Mouse (Mus musculus): Measurements from ENCODE around the gene Zfp688.
"Not testable (repeated sequence)": the region's sequence is repeated elsewhere in the genome, so short reads cannot be mapped to it uniquely, and the experiment has no call there.

The Zfp688 gene

DNA sequence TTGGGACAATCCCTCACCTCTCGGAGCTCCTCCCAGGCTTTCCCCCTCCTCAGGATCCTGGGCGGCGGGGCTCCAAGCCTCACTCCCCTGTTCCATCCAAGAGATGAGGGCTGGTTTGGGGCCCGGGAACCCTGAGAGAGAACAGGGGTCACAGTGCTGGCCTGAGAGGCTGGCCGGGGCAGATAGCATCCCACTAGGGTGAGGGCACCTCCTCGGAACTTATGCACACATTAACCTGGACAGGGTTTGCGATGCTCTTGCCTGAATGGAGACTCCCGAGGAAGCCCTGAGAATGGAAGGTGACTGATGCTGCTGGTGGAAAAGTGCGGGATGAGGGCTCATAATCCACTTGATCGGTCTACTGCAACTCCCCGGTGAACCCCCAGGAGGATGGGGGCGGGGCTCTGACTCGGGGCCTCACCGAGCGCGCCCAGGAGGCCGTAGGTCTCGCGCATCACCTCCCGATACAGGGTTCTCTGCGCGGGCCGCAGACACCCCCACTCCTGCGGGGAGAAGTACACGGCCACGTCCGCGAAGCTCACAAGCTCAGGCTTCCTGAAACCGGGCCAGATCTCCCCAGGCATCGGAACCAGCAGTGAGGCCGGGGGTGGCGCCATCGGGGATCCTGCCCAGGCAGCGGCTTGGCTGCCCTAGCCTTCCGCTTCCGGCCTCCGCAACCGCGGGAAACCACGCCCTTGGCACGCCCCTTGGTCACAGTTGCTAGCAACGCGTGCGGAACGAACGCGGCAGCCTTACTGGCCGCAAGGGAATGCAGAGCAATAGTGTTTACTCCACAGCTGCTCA is at the start of gene Zfp688:
Gene Zfp688, minus strand, starts transcription at position 681 of the 804 bp plus-strand sequence.
- DNase-seq (ENCODE audit: extremely low read depth, low read depth): peak; percentile 71

DNA sequence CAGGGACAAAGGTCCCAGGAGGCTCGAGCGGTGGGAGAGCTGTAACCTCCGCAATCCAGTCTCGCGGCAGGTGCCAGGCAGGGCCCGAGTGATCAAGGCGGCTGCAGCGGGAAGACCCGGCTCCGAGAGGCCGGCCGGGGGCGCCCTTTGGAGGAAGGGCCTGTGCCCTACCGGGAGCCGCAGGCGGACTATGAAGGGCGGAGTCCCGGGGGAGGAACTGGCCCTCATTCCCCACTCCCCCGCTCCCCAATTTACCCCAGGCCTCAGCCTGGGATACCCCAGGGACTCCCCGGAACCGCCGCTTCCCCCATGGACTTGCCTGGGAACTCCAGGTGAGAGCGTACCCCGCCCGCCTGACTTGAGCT is 49.8 kb upstream of the Zfp688 start:
- DNase-seq (ENCODE audit: extremely low read depth, low read depth): no peak

DNA sequence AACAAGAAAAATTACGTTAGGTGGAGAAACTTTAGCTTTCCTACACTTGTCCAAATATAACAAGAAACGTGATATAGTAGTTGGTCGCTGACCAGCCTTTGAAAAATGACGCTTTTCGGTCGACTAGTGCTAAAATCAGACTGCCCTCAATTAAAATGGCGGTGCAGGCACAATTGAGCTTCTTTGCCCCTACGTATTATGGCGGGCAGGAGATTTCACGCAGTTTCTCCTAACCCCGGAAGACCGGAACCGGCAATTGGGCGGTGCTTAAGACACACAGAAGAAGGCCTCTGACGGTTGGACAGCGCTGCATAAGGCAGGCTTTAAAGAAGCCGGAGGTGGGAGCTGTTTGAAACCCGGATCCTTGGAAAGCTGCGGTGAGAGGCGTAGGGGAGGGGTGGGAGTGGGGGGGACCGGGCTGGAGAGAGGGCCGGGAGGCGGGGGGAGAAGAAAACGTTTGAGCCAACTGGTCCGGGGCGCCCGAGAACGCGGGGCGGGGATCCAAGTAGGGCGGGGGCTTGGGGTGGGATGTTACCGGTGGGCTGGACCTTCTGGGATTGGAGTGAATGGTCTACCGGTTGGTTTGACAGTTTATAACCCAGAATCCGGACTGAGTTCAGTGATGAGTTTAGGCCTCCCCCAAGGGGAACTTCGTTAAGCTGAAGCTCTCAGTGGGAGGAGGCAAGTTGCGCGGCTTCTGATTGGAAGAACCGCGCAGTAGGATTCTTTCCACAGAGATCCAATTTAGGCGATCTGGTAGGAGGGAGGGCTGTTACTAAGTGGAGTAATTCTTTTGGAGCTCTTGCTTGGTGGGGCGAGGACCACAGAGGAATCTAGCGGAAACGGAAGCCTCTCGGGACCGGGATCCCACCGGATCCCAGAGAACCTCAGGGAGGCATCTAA is 49.1 kb upstream of the Zfp688 start:
- DNase-seq (ENCODE audit: extremely low read depth, low read depth): peak; percentile 97

DNA sequence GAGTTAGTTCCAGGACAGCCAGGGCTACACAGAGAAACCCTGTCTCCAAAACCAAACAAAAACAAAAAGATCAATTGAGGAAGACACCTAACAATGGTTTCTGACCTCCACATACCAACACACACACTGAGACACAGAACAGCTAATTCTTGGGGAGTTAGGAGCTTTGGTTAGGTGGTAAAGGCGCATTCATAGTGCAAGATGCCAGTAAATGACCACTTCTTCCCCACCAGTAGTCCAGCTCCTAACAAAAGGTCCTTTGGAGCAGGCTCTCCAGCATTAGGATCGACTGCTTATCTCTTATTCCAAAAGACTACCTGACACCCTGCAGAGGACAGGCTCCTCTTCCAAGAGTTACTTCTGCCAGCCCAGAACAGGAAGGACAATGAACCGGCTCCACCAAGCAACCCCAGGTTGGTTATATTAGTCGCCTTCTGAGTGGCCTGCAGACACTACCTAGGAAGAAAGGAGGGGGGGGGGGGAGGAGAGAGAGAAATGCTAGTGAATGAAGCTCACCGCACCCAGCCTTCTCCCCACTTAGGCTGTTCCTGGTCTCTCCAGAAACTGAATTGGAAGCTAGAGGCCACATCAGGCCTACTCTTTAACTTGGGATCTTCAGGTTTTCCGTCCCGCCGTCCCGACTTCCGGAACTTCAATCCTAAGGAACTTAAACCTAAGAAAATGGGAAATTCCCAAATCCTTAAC is 48.3 kb upstream of the Zfp688 start:
- no peak for DNase-seq (ENCODE audit: extremely low read depth, low read depth)

DNA sequence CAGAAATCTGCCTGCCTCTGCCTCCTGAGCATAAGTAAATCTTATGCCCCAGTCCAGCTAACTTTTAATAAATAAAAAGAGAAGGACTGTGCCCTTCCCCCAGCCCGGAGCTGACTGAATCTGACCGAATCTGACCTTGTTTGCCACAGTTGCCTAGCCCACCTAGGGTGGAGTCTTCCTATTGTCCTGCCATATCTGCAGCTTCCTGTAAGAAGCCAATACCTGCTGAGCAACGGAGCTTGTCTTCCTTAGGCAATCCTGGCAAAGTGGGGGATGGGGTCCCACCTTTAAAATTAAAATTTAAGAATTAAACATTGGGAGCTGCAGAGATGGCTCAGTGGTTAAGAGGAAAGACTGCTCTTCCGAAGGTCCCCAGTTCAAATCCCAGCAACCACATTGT is 44.7 kb upstream of the Zfp688 start:
- no peak for DNase-seq (ENCODE audit: extremely low read depth, low read depth)

DNA sequence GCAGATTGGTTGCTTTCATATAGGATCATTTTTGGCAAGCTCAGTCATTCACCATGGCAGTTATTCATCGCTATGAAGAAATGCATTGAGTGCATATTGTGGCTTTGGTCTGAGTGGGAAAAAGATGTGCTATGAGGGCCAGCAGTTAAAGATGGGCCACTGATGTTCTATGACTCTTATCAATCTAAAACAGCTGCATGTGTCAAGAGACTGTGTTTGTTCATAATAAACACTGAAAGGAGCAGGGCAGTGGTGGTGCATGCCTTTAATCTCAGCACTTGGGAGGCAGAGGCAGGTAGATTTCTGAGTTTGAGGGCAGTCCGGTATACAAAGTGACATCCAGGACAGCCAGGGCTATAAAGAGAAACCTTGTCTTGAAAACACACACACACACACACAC is 43.8 kb upstream of the Zfp688 start:
- DNase-seq (ENCODE audit: extremely low read depth, low read depth): not testable (repeated sequence)

DNA sequence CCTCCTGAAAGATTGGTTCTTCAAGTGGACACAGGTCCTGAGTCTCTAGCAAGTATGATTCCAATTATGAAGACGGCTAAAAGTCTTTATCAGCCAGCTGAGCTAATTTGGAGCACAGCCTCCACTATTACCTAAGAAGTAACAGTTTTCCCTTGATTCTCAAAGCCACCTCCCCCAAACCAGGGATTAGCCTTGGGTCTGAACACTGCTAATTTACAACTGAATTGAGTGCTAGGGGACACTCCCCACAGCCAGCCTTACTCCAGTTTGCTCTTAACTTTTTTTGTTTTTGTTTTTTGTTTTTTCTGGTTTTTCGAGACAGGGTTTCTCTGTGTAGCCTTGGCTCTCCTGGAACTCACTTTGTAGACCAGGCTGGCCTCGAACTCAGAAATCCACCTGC is 43.3 kb upstream of the Zfp688 start:
- no peak for DNase-seq (ENCODE audit: extremely low read depth, low read depth)

DNA sequence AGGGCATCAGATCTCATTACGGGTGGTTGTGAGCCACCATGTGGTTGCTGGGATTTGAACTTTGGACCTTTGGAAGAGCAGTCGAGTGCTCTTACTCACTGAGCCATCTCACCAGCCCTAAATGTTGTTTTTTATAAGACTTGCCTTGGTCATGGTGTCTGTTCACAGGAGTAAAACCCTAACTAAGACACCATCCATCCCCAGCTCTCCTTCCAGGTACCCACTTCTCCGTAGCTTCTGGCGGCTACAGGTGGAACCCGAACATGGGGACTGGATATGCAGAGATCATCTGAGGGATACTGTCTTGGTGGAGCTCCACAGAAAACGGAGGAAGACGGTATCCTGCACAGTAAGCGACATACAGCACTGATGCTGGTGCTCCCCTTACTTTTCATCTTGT is 37.4 kb upstream of the Zfp688 start, which contains the start of gene Prr14:
Gene Prr14, plus strand, starts transcription at position 301 of the 400 bp plus-strand sequence.
- not testable (repeated sequence) for DNase-seq (ENCODE audit: extremely low read depth, low read depth)

DNA sequence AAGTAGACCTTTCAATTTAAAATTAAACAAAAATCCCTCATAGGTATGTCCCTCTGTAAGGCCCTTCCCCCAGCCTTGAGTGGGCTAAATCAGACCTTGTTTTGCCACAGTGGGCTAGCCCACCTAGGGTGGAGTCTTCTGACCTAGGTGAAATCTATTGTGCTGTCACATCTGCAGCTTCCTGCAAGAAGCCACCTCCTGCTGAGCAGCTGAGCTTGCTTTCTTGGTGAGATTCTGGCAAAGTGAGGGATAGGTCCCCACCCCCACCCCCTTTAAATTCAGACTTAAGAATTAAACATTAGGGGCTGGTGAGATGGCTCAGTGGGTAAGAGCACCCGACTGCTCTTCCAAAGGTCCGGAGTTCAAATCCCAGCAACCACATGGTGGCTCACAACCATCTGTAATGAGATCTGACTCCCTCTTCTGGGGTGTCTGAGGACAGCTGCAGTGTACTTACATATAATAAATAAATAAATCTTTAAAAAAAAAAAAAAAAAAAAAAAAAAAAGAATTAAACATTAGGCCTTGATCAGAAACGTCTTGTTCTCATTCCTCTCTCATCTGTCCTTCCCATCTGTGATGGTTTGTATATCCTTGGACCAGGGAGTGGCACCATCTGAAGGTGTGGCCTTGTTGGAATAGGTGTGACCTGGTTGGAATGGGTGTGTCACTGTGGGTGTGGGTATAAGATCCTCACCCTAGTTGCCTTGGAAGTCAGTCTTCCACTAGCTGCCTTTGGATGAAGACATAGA is 36.7 kb upstream of the Zfp688 start:
- not testable (repeated sequence) for DNase-seq (ENCODE audit: extremely low read depth, low read depth)

DNA sequence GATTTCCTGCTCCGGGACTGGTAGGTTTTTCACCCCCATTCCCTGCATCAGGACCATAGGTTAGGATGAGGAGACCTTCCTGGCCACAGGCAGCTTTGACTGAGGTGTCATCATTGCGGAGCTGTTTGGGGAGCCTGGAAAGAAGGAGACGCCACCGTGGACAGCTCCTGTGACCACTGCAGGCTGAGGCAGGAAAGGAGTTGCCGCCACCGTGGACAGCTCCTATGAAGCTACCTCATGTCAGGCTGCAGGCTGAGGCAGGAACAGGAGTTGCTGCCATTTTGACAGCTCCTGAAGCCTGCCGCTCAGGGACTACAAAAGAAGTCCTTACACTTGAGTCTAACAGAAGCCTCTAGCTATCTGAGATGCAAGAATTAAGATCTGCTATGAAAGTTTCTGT is 33.0 kb upstream of the Zfp688 start:
- DNase-seq (ENCODE audit: extremely low read depth, low read depth): no peak

DNA sequence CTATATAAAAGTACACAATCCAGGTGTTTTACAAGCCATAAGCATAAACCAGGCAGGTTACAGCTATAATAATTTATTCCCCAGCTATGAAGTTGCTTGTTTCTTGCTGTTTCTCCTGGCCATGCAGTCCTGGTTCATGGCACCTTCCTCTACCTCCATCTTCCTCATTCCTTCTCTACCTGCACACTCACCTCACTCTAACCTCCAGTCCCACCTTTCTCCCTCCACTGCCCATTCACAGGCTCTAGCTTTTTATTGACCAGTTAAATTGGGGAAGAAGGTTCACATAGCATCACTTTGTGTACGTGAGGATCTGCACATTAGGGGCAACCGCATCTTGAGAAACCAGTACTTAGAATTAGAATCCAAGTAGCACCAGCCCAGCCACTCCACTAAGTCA is 31.2 kb upstream of the Zfp688 start:
- no peak for DNase-seq (ENCODE audit: extremely low read depth, low read depth)

DNA sequence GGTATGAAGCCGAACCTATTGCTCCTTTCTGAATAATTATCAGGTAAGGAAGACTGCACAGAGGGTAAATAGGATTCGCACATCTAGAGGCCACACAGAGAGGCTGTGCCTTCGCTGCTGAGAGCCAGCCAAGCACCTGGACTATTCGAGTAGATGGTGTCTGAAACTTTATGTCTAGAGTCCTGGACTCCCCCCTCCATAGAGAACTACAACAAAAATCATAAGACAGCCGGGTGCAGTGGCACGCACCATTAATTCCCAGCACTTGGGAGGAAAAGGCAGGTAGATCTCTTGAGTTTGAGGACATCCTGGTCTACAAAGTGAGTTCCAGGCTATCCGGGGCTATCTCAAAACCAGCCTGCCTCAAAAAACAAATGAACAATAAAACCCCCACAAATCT is 28.1 kb upstream of the Zfp688 start:
- DNase-seq (ENCODE audit: extremely low read depth, low read depth): no peak

DNA sequence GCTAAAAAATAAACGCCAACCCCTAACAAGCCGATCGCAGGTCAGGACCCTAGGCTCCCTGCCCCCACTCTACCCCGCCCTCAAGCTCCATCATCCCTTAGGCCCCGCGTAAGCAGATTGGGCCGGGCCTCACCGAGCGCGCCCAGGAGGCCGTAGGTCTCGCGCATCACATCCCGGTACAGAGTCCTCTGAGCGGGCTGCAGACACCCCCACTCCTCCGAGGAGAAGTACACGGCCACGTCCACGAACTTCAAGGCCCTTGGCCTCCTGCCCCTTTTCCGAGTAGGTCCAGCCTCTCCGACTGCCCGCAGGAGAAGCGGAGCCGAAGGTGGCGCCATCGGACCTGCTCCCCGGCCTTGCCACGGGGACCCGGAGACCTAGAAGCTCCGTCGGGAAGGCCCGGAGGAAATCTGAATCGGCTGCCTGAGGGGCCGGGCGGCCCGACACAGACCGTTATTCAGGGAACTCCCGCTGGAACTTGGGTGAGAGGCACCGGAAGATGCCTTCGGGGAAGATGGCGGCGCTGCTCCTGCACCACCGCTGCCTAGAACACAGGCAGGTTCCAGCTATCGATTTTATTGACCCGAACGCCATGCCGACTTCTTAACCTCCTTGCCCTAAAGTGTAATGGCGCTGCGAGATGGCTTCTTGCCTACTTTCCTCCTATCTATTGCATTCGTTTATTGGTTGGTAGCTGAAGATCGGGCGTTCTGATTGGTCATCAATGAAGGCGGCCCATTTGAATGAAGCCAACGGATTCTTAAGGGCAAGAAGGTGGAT is 26.8 kb upstream of the Zfp688 start, which contains the start of gene Zfp689:
Gene Zfp689, minus strand, starts transcription at position 638 of the 780 bp plus-strand sequence.
- DNase-seq (ENCODE audit: extremely low read depth, low read depth): peak; percentile 98

DNA sequence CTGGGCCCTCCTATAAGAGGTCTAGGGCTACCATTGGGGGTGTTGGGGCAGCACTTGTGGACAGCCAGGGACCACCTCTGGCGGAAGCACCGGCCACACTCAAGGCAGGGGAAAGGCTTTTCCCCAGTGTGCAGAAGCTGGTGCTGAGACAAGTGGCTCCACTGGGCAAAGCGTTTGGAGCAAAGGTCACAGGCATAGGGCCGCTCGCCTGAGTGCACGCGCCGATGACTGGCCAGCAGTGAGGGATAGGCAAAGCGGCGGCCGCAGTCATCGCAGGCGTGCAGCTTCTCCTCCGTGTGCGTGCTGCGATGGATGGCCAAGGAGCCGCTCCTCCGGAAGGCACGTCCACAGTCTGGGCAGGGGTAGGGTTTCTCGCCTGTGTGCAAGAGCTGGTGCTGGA is 22.1 kb upstream of the Zfp688 start:
- DNase-seq (ENCODE audit: extremely low read depth, low read depth): no peak

DNA sequence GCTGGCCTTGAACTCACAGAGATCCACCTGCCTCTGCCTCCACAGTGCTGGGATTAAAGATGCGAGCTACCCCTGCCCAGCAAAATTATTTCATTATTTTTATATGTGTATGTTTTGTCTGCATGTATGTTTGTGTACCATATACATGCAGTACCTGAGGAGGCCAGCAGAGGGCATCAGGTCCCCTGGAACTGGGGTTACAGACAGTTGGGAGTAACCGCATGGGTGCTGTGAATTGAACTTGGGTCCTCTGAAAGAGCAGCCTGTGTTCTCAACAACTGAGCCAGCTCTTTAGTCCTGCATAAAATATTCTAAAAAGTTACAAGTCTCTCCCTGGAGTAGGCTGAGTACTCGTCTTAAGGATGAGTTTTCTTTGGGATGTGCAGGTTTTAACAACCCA is 15.9 kb upstream of the Zfp688 start:
- DNase-seq (ENCODE audit: extremely low read depth, low read depth): no peak

DNA sequence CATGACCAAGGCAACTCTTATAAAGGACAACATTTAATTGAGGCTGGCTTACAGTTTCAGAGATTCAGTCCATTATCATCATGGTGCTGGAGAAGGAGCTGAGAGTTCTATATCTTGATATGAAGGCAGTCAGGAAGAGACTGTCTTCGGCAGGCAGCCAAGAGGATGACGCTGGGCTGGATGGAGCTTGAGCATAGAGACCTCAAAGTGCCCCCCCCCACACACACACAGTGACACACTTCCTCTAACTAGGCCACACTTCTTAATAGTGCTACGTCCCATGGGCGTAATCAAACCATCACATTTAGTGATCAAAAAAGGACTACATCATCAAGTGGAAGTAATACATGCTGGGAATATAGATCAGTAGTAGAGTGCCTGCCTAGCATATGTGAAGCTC is 13.3 kb upstream of the Zfp688 start:
- DNase-seq (ENCODE audit: extremely low read depth, low read depth): no peak

DNA sequence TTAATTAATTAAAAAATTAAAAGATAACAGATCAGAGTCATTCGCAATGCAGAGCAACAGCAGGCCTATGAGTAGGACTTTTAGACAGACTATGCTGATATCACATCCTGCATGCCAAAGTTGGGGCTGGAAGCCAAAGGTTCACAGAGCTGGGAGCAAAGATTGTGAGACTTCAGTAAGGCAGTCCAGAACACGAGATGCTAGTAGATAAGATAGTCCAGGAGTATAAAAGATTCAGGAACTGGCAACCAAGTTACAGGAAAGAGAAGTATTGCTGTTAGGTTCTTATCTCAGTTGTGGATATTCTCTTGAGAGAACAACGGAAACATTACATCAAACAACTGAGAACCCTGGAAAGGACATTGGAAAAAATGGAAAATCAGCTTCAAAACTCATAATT is 4.5 kb upstream of the Zfp688 start:
- no peak for DNase-seq (ENCODE audit: extremely low read depth, low read depth)

DNA sequence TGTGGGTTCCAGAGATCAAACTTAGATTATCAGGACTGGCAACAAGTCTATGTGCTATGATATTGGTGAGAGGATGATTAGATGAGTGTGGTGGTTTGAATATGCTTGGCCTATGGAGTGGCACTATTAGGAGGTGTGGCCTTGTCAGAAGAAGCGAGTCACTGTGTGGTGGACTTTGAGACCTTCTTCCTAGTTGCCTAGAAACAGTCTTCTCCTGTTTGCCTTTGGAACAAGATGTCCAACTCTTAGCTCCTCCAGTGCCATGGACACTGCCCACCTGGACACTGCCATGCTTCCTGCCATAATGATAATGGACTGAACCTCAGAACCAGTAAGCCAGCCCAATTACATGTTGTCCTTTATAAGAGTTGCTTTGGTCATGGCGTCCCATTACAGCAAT is 4.0 kb upstream of the Zfp688 start:
- no peak for DNase-seq (ENCODE audit: extremely low read depth, low read depth)

DNA sequence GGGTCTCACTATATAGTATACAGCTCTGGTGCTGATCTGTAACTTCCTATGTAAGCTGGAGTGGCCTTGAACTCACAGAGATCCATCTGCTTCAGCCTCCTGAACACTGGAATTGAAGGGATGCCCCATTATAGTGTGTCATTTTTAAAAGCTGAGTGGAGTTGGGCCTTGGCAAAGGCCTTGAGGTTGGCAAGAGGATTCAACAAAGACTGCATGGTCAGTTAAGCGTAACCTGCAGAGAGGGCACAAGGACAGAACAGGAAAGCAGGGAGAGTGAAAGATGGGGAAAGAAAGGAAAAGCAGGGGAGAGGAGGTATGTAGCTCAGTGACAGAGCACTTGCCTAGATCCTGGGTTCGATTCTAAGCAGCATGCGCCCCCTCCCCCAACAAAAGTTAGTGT is 3.4 kb upstream of the Zfp688 start:
- no peak for DNase-seq (ENCODE audit: extremely low read depth, low read depth)

DNA sequence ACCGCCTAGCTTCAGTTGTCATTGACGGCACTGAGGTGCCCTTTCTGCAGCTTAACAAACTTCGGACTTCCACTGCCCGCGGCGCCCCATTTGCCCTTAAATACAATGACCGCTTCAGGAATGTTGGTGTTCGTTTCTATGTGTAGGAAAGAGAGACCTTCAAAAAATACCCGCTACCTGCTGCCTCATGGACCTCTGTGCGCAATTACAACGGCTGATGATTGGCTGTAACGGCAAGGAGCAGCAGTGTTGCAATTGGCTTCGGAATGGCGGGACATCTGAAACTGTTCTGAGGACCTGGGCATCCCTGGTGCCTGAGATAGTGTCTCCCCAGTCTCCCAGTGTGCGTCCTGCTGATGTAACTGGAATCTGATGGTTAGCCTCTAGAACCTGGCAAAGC is 379 bp upstream of the Zfp688 start:
- DNase-seq (ENCODE audit: extremely low read depth, low read depth): no peak

All from MEL-GATA-1-ER (cell line).